23 mouse cellular contexts compared by ENCODE assay signal in genomic region chr1:73959344-73959743, GRCm38 (mm10).
DNase-seq lines count a peak whose midpoint lies in the region; ATAC-seq and TF ChIP-seq lines count a peak whose summit lies in the region.
"Had no signal": no experiment of that assay in that cellular context is flagged by ENCODE, and none has a peak within 500 bp of the region (broad histone marks: within the 10 kb centered on the region; RNA-seq: fewer than 3 reads in every experiment).

No protein-coding gene starts in this region.

- peak overlapping the region; percentile 73 to 84 for H3K27ac ChIP-seq in heart, embryonic 14.5 days (replicated peaks in 1 of 2; ENCODE audit: control insufficient read depth in 1 of 2, insufficient read depth in 1 of 2, low read depth in 2 of 2, low read length in 2 of 2)
- H3K27ac ChIP-seq in lung, postnatal 0 days (ENCODE audit: low read length): peak overlapping the region; percentile 51; the same call in 1 of the 2 replicates
- no peak overlapping the region for H3K27ac ChIP-seq in forebrain, embryonic 14.5 days (ENCODE audit: low read depth, low read length)
- H3K27ac ChIP-seq: embryonic facial prominence, embryonic 13.5 days; forebrain, embryonic 15.5 days; midbrain, embryonic 12.5 days; neural tube, embryonic 13.5 days had no signal

- peaks cover 38% of the 10 kb centered on the region for H3K36me3 ChIP-seq in heart, embryonic 14.5 days (ENCODE audit: control insufficient read depth, insufficient read depth, low read length)
- peaks cover 23% of the 10 kb centered on the region for H3K36me3 ChIP-seq in lung, postnatal 0 days (ENCODE audit: insufficient read depth, low read length)
- H3K36me3 ChIP-seq in forebrain, embryonic 14.5 days (ENCODE audit: control insufficient read depth, insufficient read depth, low read length): no peaks in the 10 kb centered on the region
- H3K36me3 ChIP-seq: forebrain, embryonic 15.5 days; midbrain, embryonic 12.5 days; neural tube, embryonic 13.5 days had no signal

- no peaks in the 10 kb centered on the region for H3K27me3 ChIP-seq in heart, embryonic 14.5 days (ENCODE audit: control insufficient read depth, insufficient read depth, low read length)
- no peaks in the 10 kb centered on the region for H3K27me3 ChIP-seq in lung, postnatal 0 days (replicated peaks; ENCODE audit: insufficient read depth, low read length)
- no peaks in the 10 kb centered on the region for H3K27me3 ChIP-seq in forebrain, embryonic 14.5 days (replicated peaks; ENCODE audit: control insufficient read depth, insufficient read depth, low read length)
- H3K27me3 ChIP-seq: embryonic facial prominence, embryonic 13.5 days; forebrain, embryonic 15.5 days; neural tube, embryonic 13.5 days; Patski had no signal

- peak; percentile 8 for DNase-seq in gastrocnemius, postnatal 14 days
- DNase-seq in gastrocnemius, postnatal 4 days (ENCODE audit: low spot score in 2 of 2): no peak
- DNase-seq in heart, adult 9 months (ENCODE audit: low spot score in 2 of 2): no peak
- no peak for DNase-seq in lung, postnatal 0 days (ENCODE audit: low spot score)
- no peak for DNase-seq in lung, adult 2 months
- no peak for DNase-seq in kidney, postnatal 25 days
- DNase-seq in forebrain, embryonic 14.5 days (ENCODE audit: low spot score): no peak
- DNase-seq: adrenal gland, postnatal 14 days; cerebellum, adult 11 months; cerebellum, postnatal 10 days; lung, embryonic 14.5 days; thymus, adult 2 months had no signal

- TF ChIP-seq POLR2A in lung, adult 2 months (IDR thresholded peaks at IDR 0.05; ENCODE audit: borderline replicate concordance, extremely low read depth, low read depth, low read length): no peak

- TF ChIP-seq EP300 in lung, postnatal 0 days (IDR thresholded peaks at IDR 0.05): no peak

- peak overlapping the region; percentile 82 for H3K4me2 ChIP-seq in heart, embryonic 14.5 days (ENCODE audit: low read length)
- peak overlapping the region; percentile 14; the same call in 1 of the 2 replicates for H3K4me2 ChIP-seq in lung, postnatal 0 days (replicated peaks; ENCODE audit: low read depth, low read length)
- no peak overlapping the region for H3K4me2 ChIP-seq in forebrain, embryonic 14.5 days (ENCODE audit: low read length)
- H3K4me2 ChIP-seq: embryonic facial prominence, embryonic 13.5 days; forebrain, embryonic 15.5 days; liver, embryonic 11.5 days; lung, embryonic 14.5 days; midbrain, embryonic 12.5 days; neural tube, embryonic 13.5 days had no signal

- intact Hi-C loops in gastrocnemius, postnatal 14 days (cut with DNase I; ENCODE audit: low total_unique reads): no loop called here

- peaks cover 81 to 97% of the 10 kb centered on the region in 2 experiments for H3K4me1 ChIP-seq in heart, embryonic 14.5 days (ENCODE audit: control insufficient read depth in 2 of 2, insufficient read depth in 2 of 2, low read length in 2 of 2)
- H3K4me1 ChIP-seq in lung, postnatal 0 days (ENCODE audit: insufficient read depth, low read depth, low read length): peaks cover 75% of the 10 kb centered on the region
- peaks cover 56% of the 10 kb centered on the region for H3K4me1 ChIP-seq in lung, adult 2 months (ENCODE audit: control insufficient read depth, insufficient read depth, low read length)
- H3K4me1 ChIP-seq in forebrain, embryonic 14.5 days (ENCODE audit: control insufficient read depth, insufficient read depth, low read length): peaks cover 2% of the 10 kb centered on the region; the same call in 1 of the 2 replicates

- H3K9me3 ChIP-seq in heart, embryonic 14.5 days (ENCODE audit: control insufficient read depth, low read length): no peaks in the 10 kb centered on the region
- H3K9me3 ChIP-seq in lung, postnatal 0 days (ENCODE audit: low read length): no peaks in the 10 kb centered on the region
- H3K9me3 ChIP-seq in forebrain, embryonic 14.5 days (replicated peaks; ENCODE audit: control insufficient read depth, low read length): no peaks in the 10 kb centered on the region
- H3K9me3 ChIP-seq: embryonic facial prominence, embryonic 13.5 days; forebrain, embryonic 15.5 days; midbrain, embryonic 12.5 days; neural tube, embryonic 13.5 days had no signal

- ATAC-seq in heart, embryonic 14.5 days (ENCODE audit: insufficient number of reproducible peaks, insufficient read depth, low FRiP score, low read depth): no peak
- no peak for ATAC-seq in lung, postnatal 0 days
- ATAC-seq in forebrain, embryonic 14.5 days: no peak
- ATAC-seq: activated CD4-positive, CD25-positive, alpha-beta regulatory T cell, adult 4 months; CD4-positive, CD25-positive, alpha-beta regulatory T cell, adult 4 months; forebrain, embryonic 15.5 days; hindbrain, embryonic 16.5 days; intestine, postnatal 0 days; Patski had no signal

- H3K4me3 ChIP-seq in heart, embryonic 14.5 days (ENCODE audit: control insufficient read depth in 1 of 2, insufficient read depth in 1 of 2, low read depth in 1 of 2, low read length in 2 of 2): peak overlapping the region; percentile 20 to 24
- H3K4me3 ChIP-seq in lung, postnatal 0 days (ENCODE audit: low read depth, low read length): no peak overlapping the region
- no peak overlapping the region for H3K4me3 ChIP-seq in lung, adult 2 months (replicated peaks; ENCODE audit: extremely low read depth, low read depth, low read length)
- H3K4me3 ChIP-seq in forebrain, embryonic 14.5 days (ENCODE audit: low read depth, low read length): no peak overlapping the region
- H3K4me3 ChIP-seq: embryonic facial prominence, embryonic 13.5 days; forebrain, embryonic 15.5 days; midbrain, embryonic 12.5 days; neural tube, embryonic 13.5 days had no signal

- peak overlapping the region; percentile 67 for H3K9ac ChIP-seq in heart, embryonic 14.5 days (ENCODE audit: low read length)
- no peak overlapping the region for H3K9ac ChIP-seq in lung, postnatal 0 days (replicated peaks; ENCODE audit: low read depth)
- H3K9ac ChIP-seq in forebrain, embryonic 14.5 days (ENCODE audit: low read length): no peak overlapping the region
- H3K9ac ChIP-seq: embryonic facial prominence, embryonic 13.5 days; forebrain, embryonic 15.5 days; lung, embryonic 14.5 days; midbrain, embryonic 12.5 days; neural tube, embryonic 13.5 days had no signal

- TF ChIP-seq CTCF in lung, postnatal 0 days (IDR thresholded peaks at IDR 0.05): no peak
- no peak for TF ChIP-seq CTCF in lung, adult 2 months (IDR thresholded peaks at IDR 0.05; ENCODE audit: insufficient read depth, low read length)

- 37% methylated on average over 6 of the region's 6 CpGs for WGBS in heart, embryonic 14.5 days
- 47% methylated on average over 6 of the region's 6 CpGs for WGBS in lung, postnatal 0 days
- 60% methylated on average over 6 of the region's 6 CpGs for WGBS in lung, adult 2 months
- 88% methylated on average over 6 of the region's 6 CpGs for WGBS in forebrain, embryonic 14.5 days

Comparison
In these comparisons a context has a peak if more than half of its experiments do, and no peak if none do; other contexts are left out.
1. H3K4me3 ChIP-seq: peak in heart, embryonic 14.5 days (2 of 2); none in lung, postnatal 0 days (single experiment), lung, adult 2 months (single experiment) and forebrain, embryonic 14.5 days (single experiment).